ENCODE assay signal across 30 mouse cellular contexts in the genomic region with DNA sequence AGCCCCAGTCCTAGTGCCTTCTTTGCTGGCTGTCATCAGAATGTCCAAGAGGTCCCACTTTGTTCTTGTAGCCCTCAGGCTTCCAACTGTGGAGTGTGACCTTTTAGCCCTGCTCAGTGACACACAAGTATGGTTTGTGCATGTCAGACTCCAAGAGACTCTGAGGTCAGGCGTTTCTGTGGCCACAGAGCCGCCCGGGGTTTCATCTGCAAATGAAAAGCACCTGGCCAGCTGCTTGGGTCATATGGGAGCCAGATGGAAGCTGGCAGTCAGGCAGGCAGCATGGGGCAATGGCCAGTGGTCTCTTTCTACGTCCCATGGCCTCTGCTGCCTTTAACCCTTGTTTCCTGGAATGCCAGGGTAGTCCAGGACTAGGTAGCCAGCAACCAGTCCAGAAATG. TPM values are rescaled to one million over a fixed set of nuclear protein-coding genes. Genes with fewer than 3 reads are reported as not detected.
DNase-seq lines count a peak whose midpoint lies in the region; ATAC-seq lines count a peak whose summit lies in the region.
"Had no signal": no experiment of that assay in that cellular context is flagged by ENCODE, and none has a peak within 500 bp of the region (broad histone marks: within the 10 kb centered on the region; RNA-seq: fewer than 3 reads in every experiment).

No protein-coding gene starts in this region.

- H3K4me1 ChIP-seq in midbrain, embryonic 10.5 days, result peaks cover 33% of the 10 kb centered on the region
- H3K4me1 ChIP-seq in midbrain, embryonic 11.5 days (ENCODE audit: control insufficient read depth, insufficient read depth, low read length), result peaks cover 6% of the 10 kb centered on the region; the same call in 1 of the 2 replicates
- peaks cover 8% of the 10 kb centered on the region; the same call in 1 of the 2 replicates for H3K4me1 ChIP-seq in embryonic facial prominence, embryonic 11.5 days (ENCODE audit: control insufficient read depth, insufficient read depth, low read length)
- H3K4me1 ChIP-seq in forebrain, embryonic 12.5 days, result peaks cover 5% of the 10 kb centered on the region; the same call in 1 of the 2 replicates

- H3K9ac ChIP-seq in midbrain, embryonic 11.5 days (ENCODE audit: low read length), result no peak overlapping the region
- H3K9ac ChIP-seq in embryonic facial prominence, embryonic 11.5 days (replicated peaks; ENCODE audit: low read length), result no peak overlapping the region
- H3K9ac ChIP-seq in forebrain, embryonic 12.5 days, result no peak overlapping the region
- H3K9ac ChIP-seq: embryonic facial prominence, embryonic 12.5 days; heart, embryonic 15.5 days; hindbrain, embryonic 15.5 days; liver, embryonic 14.5 days; lung, embryonic 14.5 days; stomach, embryonic 15.5 days had no signal

- no peak for ATAC-seq in midbrain, embryonic 11.5 days (ENCODE audit: low FRiP score)
- no peak for ATAC-seq in embryonic facial prominence, embryonic 11.5 days (replicated peaks; ENCODE audit: insufficient number of reproducible peaks, low FRiP score, low TSS enrichment, low read depth)
- no peak for ATAC-seq in forebrain, embryonic 12.5 days (ENCODE audit: low FRiP score)
- ATAC-seq: forebrain, embryonic 16.5 days had no signal

- no peak overlapping the region for H3K4me3 ChIP-seq in midbrain, embryonic 10.5 days
- H3K4me3 ChIP-seq in midbrain, embryonic 11.5 days (ENCODE audit: low read depth, low read length), result no peak overlapping the region
- H3K4me3 ChIP-seq in embryonic facial prominence, embryonic 11.5 days (ENCODE audit: low read depth, low read length), result no peak overlapping the region
- H3K4me3 ChIP-seq in forebrain, embryonic 12.5 days (replicated peaks), result no peak overlapping the region
- H3K4me3 ChIP-seq: embryonic facial prominence, embryonic 12.5 days; heart, embryonic 10.5 days; heart, embryonic 15.5 days; hindbrain, embryonic 15.5 days; stomach, embryonic 15.5 days had no signal

- H3K27me3 ChIP-seq in midbrain, embryonic 10.5 days (ENCODE audit: low read depth, poor library complexity, severe bottlenecking), result no peaks in the 10 kb centered on the region
- no peaks in the 10 kb centered on the region for H3K27me3 ChIP-seq in midbrain, embryonic 11.5 days (ENCODE audit: control insufficient read depth, insufficient read depth, low read length)
- no peaks in the 10 kb centered on the region for H3K27me3 ChIP-seq in embryonic facial prominence, embryonic 11.5 days (ENCODE audit: control insufficient read depth, insufficient read depth, low read length)
- H3K27me3 ChIP-seq in forebrain, embryonic 12.5 days, result no peaks in the 10 kb centered on the region
- H3K27me3 ChIP-seq: CH12.LX; embryonic facial prominence, embryonic 12.5 days; heart, embryonic 15.5 days; hindbrain, embryonic 15.5 days; stomach, embryonic 15.5 days had no signal

- intact Hi-C loops in heart, postnatal 14 days (cut with DNase I), result no loop called here

- no peaks in the 10 kb centered on the region for H3K9me3 ChIP-seq in midbrain, embryonic 10.5 days (replicated peaks)
- H3K9me3 ChIP-seq in midbrain, embryonic 11.5 days (ENCODE audit: control insufficient read depth, low read length), result no peaks in the 10 kb centered on the region
- no peaks in the 10 kb centered on the region for H3K9me3 ChIP-seq in embryonic facial prominence, embryonic 11.5 days (replicated peaks; ENCODE audit: control insufficient read depth, low read length)
- no peaks in the 10 kb centered on the region for H3K9me3 ChIP-seq in forebrain, embryonic 12.5 days
- H3K9me3 ChIP-seq: embryonic facial prominence, embryonic 12.5 days; heart, embryonic 10.5 days; heart, embryonic 15.5 days; hindbrain, embryonic 15.5 days; stomach, embryonic 15.5 days had no signal

- DNase-seq in midbrain, embryonic 10.5 days (ENCODE audit: low spot score), result peak; percentile 25
- no peak for DNase-seq in midbrain, embryonic 11.5 days (ENCODE audit: low spot score, missing footprints)
- peak; percentile 71 for DNase-seq in embryo, embryonic 10.5 days (ENCODE audit: low spot score)
- DNase-seq in embryonic facial prominence, embryonic 11.5 days (ENCODE audit: low spot score), result peak; percentile 54
- no peak for DNase-seq in heart, postnatal 14 days
- DNase-seq in urinary bladder, adult 2 months (ENCODE audit: low spot score), result no peak
- DNase-seq: adrenal gland, postnatal 10 days; cerebellum, adult 11 months; cerebellum, adult 9-10 months; cerebellum, postnatal 36 days; gastrocnemius, postnatal 14 days; heart, adult 11 months; heart, postnatal 36 days; kidney, adult 8-10 months; kidney, postnatal 4 days; left cerebral cortex, postnatal 4 days; liver; lung, embryonic 14.5 days; midbrain, embryonic 14.5 days; right cerebral cortex, postnatal 25 days had no signal

- 70% methylated on average over 4 of the region's 4 CpGs for WGBS in midbrain, embryonic 10.5 days
- WGBS in midbrain, embryonic 11.5 days, result 60% methylated on average over 4 of the region's 4 CpGs
- 23% methylated on average over 4 of the region's 4 CpGs for WGBS in embryonic facial prominence, embryonic 11.5 days
- 79% methylated on average over 4 of the region's 4 CpGs for WGBS in forebrain, embryonic 12.5 days

- H3K36me3 ChIP-seq in midbrain, embryonic 10.5 days, result peaks cover 18% of the 10 kb centered on the region
- no peaks in the 10 kb centered on the region for H3K36me3 ChIP-seq in midbrain, embryonic 11.5 days (ENCODE audit: control insufficient read depth, insufficient read depth, low read length)
- H3K36me3 ChIP-seq in embryonic facial prominence, embryonic 11.5 days (replicated peaks; ENCODE audit: control insufficient read depth, insufficient read depth, low read depth, low read length), result no peaks in the 10 kb centered on the region
- H3K36me3 ChIP-seq in forebrain, embryonic 12.5 days (replicated peaks), result no peaks in the 10 kb centered on the region; the same call in 1 of the 2 replicates
- H3K36me3 ChIP-seq: embryonic facial prominence, embryonic 12.5 days; heart, embryonic 15.5 days; hindbrain, embryonic 15.5 days; stomach, embryonic 15.5 days had no signal

- H3K27ac ChIP-seq in midbrain, embryonic 10.5 days (replicated peaks), result no peak overlapping the region
- H3K27ac ChIP-seq in midbrain, embryonic 11.5 days (ENCODE audit: low read depth, low read length), result no peak overlapping the region
- no peak overlapping the region for H3K27ac ChIP-seq in embryonic facial prominence, embryonic 11.5 days (replicated peaks; ENCODE audit: low read depth, low read length)
- no peak overlapping the region for H3K27ac ChIP-seq in forebrain, embryonic 12.5 days
- H3K27ac ChIP-seq: embryonic facial prominence, embryonic 12.5 days; heart, embryonic 10.5 days; heart, embryonic 15.5 days; hindbrain, embryonic 15.5 days; kidney, postnatal 0 days; liver, embryonic 14.5 days; stomach, embryonic 15.5 days had no signal

- H3K4me2 ChIP-seq in midbrain, embryonic 11.5 days, result no peak overlapping the region
- H3K4me2 ChIP-seq in embryonic facial prominence, embryonic 11.5 days (ENCODE audit: low read depth, low read length), result no peak overlapping the region
- no peak overlapping the region for H3K4me2 ChIP-seq in forebrain, embryonic 12.5 days
- H3K4me2 ChIP-seq: embryonic facial prominence, embryonic 12.5 days; heart, embryonic 15.5 days; hindbrain, embryonic 15.5 days; lung, embryonic 14.5 days; stomach, embryonic 15.5 days had no signal

RNA-seq across cellular contexts. Expression of gene Capzb, which starts 27.0 kb away (rescaled TPM):
- polyA plus RNA-seq in midbrain, embryonic 10.5 days (2016; fragmentation: Nextera tagmentation; extraction: Ambion mirVana), result 330 and 349 TPM in 2 replicates
- polyA plus RNA-seq in midbrain, embryonic 11.5 days (2014; fragmentation: Nextera tagmentation; extraction: Ambion mirVana), result 244 and 249 TPM in 2 replicates
- 314 and 316 TPM in 2 replicates for polyA plus RNA-seq in embryonic facial prominence, embryonic 11.5 days (2014; fragmentation: Nextera tagmentation; extraction: Ambion mirVana)
- 307 and 312 TPM in 2 replicates for polyA plus RNA-seq in forebrain, embryonic 12.5 days (2016; fragmentation: Nextera tagmentation; extraction: Ambion mirVana)
- total RNA-seq in heart, postnatal 14 days (2021), result 100 to 1,000 TPM; 418 to 433 TPM
- polyA plus RNA-seq in urinary bladder, adult 2 months (2012; rRNA removed), result 297 and 375 TPM in 2 replicates

Comparison
In these comparisons a context has a peak if more than half of its experiments do, and no peak if none do; other contexts are left out.
1. DNase-seq: peak in midbrain, embryonic 10.5 days (single experiment), embryo, embryonic 10.5 days (single experiment) and embryonic facial prominence, embryonic 11.5 days (single experiment); none in midbrain, embryonic 11.5 days (single experiment), heart, postnatal 14 days (0 of 2) and urinary bladder, adult 2 months (single experiment).